Mouse (Mus musculus): ENCODE data around the gene Atxn3. TPM values are rescaled to one million over a fixed set of nuclear protein-coding genes. Genes with fewer than 3 reads are reported as not detected.
A peak's percentile ranks its signal among the peaks of the same experiment; 100 is the strongest.

The Atxn3 gene
- polyA plus RNA-seq, 1 experiment from 2014 or later: 13.1 TPM

DNA sequence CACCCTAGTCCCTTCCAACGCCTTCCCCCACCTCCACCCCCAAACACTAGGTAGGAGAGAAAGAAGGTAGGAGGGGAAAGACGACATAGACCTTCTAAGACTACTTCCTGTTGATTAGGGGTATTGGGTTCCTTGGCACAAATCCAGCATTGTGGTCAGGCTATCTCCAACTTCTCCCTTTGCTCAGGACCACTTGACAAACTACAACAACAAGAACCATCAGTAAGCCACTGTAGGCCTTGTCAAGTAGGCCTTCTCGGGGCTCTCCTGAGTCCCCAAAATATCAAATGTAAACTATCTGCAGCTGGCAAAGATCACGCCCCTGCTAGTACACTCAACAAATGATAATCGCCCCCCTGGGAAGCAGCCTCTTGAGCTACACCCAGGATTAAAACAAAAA is 22.2 kb upstream of the Atxn3 start:
- Histone ChIP-seq H3K27ac (replicated peaks; ENCODE audit: low read depth, low read length) (no peak overlapping the region), H3K27me3 (ENCODE audit: control insufficient read depth, insufficient read depth, low read length) (no peaks in the 10 kb centered on the region), H3K9me3 (replicated peaks; ENCODE audit: control insufficient read depth, low read length) (no peaks in the 10 kb centered on the region), H3K4me3 (ENCODE audit: low read depth, low read length) (no peak overlapping the region), H3K4me2 (ENCODE audit: low read depth, low read length) (no peak overlapping the region), H3K9ac (replicated peaks; ENCODE audit: low read length) (no peak overlapping the region), H3K4me1 (ENCODE audit: control insufficient read depth, insufficient read depth, low read length) (no peaks in the 10 kb centered on the region), H3K36me3 (replicated peaks; ENCODE audit: control insufficient read depth, insufficient read depth, low read depth, low read length) (no peaks in the 10 kb centered on the region; the same call in 1 of the 2 replicates)
- ATAC-seq (replicated peaks; ENCODE audit: insufficient number of reproducible peaks, low FRiP score, low TSS enrichment, low read depth) (no peak), DNase-seq (ENCODE audit: low spot score) (no peak)
- 74% methylated on average over 5 of the region's 5 CpGs for WGBS

DNA sequence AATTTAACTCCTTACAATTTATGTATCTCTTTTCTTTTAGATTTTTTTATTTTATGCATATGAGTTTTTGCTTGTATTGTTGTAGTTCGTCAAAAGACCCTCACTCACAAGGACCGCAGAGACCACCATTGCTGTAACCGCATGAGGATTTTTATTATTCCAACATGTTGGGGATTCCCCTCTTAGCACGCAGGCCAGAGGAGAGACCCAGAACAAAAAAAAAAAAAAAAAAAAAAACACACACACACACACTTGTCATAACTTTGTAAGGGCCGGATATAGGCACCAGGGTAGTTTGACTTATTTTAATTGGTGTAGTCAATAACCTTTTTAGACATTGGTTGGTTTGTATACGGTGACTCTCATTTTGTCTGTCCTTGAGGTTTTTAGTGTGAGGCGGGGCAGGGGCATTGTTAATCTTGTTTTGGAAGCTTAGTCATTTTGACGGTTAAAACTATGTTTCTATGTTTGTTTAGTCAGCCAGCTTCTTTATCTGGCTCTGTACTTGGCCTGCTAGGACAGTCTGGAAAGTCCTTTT is 21.2 kb upstream of the Atxn3 start:
- Histone ChIP-seq H3K27ac (replicated peaks; ENCODE audit: low read depth, low read length) (no peak overlapping the region), H3K9me3 (replicated peaks; ENCODE audit: control insufficient read depth, low read length) (no peaks in the 10 kb centered on the region), H3K9ac (replicated peaks; ENCODE audit: low read length) (no peak overlapping the region), H3K4me3 (ENCODE audit: low read depth, low read length) (no peak overlapping the region), H3K27me3 (ENCODE audit: control insufficient read depth, insufficient read depth, low read length) (no peaks in the 10 kb centered on the region), H3K4me1 (ENCODE audit: control insufficient read depth, insufficient read depth, low read length) (no peaks in the 10 kb centered on the region), H3K4me2 (ENCODE audit: low read depth, low read length) (no peak overlapping the region), H3K36me3 (replicated peaks; ENCODE audit: control insufficient read depth, insufficient read depth, low read depth, low read length) (no peaks in the 10 kb centered on the region; the same call in 1 of the 2 replicates)
- ATAC-seq (replicated peaks; ENCODE audit: insufficient number of reproducible peaks, low FRiP score, low TSS enrichment, low read depth): no peak
- WGBS: 91% methylated on average over 8 of the region's 8 CpGs
- DNase-seq (ENCODE audit: low spot score): no peak

GRCm38 (mm10) chr12:101978588-101978987 is 20.5 kb upstream of the Atxn3 start:
- H3K27me3 ChIP-seq (ENCODE audit: control insufficient read depth, insufficient read depth, low read length): no peaks in the 10 kb centered on the region
- no peak for ATAC-seq (replicated peaks; ENCODE audit: insufficient number of reproducible peaks, low FRiP score, low TSS enrichment, low read depth)
- no peak overlapping the region for H3K4me3 ChIP-seq (ENCODE audit: low read depth, low read length)
- no peaks in the 10 kb centered on the region for H3K9me3 ChIP-seq (replicated peaks; ENCODE audit: control insufficient read depth, low read length)
- no peaks in the 10 kb centered on the region; the same call in 1 of the 2 replicates for H3K36me3 ChIP-seq (replicated peaks; ENCODE audit: control insufficient read depth, insufficient read depth, low read depth, low read length)
- H3K9ac ChIP-seq (replicated peaks; ENCODE audit: low read length): no peak overlapping the region
- WGBS: 96% methylated on average over 1 of the region's 1 CpGs
- H3K4me1 ChIP-seq (ENCODE audit: control insufficient read depth, insufficient read depth, low read length): no peaks in the 10 kb centered on the region
- H3K27ac ChIP-seq (replicated peaks; ENCODE audit: low read depth, low read length): no peak overlapping the region
- no peak for DNase-seq (ENCODE audit: low spot score)
- H3K4me2 ChIP-seq (ENCODE audit: low read depth, low read length): no peak overlapping the region

DNA sequence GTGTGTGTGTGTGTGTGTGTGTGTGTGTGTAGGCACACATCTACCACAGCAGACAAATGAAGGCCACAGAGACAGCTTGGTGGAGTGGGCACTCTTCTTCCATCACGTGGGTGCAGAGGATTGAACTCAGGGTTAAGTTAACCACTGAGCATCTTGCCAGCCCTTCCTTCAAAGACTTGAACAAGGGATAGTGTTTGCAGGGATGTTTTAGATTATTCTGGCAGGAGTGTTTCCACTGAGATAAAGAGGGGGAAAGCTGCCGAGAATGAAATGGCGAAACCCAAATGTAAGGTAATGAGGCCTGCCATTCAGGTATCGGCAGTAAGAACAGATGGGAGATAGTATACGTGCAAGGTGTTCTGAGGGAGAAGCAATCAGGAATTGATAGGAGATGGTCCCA is 20.1 kb upstream of the Atxn3 start:
- no peaks in the 10 kb centered on the region for H3K9me3 ChIP-seq (replicated peaks; ENCODE audit: control insufficient read depth, low read length)
- H3K9ac ChIP-seq (replicated peaks; ENCODE audit: low read length): no peak overlapping the region
- H3K27ac ChIP-seq (replicated peaks; ENCODE audit: low read depth, low read length): no peak overlapping the region
- ATAC-seq (replicated peaks; ENCODE audit: insufficient number of reproducible peaks, low FRiP score, low TSS enrichment, low read depth) (no peak), DNase-seq (ENCODE audit: low spot score) (no peak)
- H3K27me3 ChIP-seq (ENCODE audit: control insufficient read depth, insufficient read depth, low read length): no peaks in the 10 kb centered on the region
- WGBS: 87% methylated on average over 5 of the region's 5 CpGs
- no peak overlapping the region for H3K4me2 ChIP-seq (ENCODE audit: low read depth, low read length)
- H3K4me1 ChIP-seq (ENCODE audit: control insufficient read depth, insufficient read depth, low read length): no peaks in the 10 kb centered on the region
- no peaks in the 10 kb centered on the region for H3K36me3 ChIP-seq (replicated peaks; ENCODE audit: control insufficient read depth, insufficient read depth, low read depth, low read length)
- no peak overlapping the region for H3K4me3 ChIP-seq (ENCODE audit: low read depth, low read length)

- DNase-seq (ENCODE audit: low spot score) (no peak), ATAC-seq (replicated peaks; ENCODE audit: insufficient number of reproducible peaks, low FRiP score, low TSS enrichment, low read depth) (no peak)
- Histone ChIP-seq H3K27me3 (ENCODE audit: control insufficient read depth, insufficient read depth, low read length) (no peaks in the 10 kb centered on the region), H3K4me1 (ENCODE audit: control insufficient read depth, insufficient read depth, low read length) (no peaks in the 10 kb centered on the region), H3K9ac (replicated peaks; ENCODE audit: low read length) (no peak overlapping the region), H3K4me3 (ENCODE audit: low read depth, low read length) (no peak overlapping the region), H3K27ac (replicated peaks; ENCODE audit: low read depth, low read length) (no peak overlapping the region), H3K9me3 (replicated peaks; ENCODE audit: control insufficient read depth, low read length) (no peaks in the 10 kb centered on the region), H3K36me3 (replicated peaks; ENCODE audit: control insufficient read depth, insufficient read depth, low read depth, low read length) (no peaks in the 10 kb centered on the region; the same call in 1 of the 2 replicates), H3K4me2 (ENCODE audit: low read depth, low read length) (no peak overlapping the region)
- WGBS: 93% methylated on average over 10 of the region's 10 CpGs
These were observed 19.4 kb upstream of the Atxn3 start for GRCm38 (mm10) chr12:101977404-101977915.

GRCm38 (mm10) chr12:101976651-101977403 is 18.8 kb upstream of the Atxn3 start:
- ATAC-seq (replicated peaks; ENCODE audit: insufficient number of reproducible peaks, low FRiP score, low TSS enrichment, low read depth): no peak
- Histone ChIP-seq H3K27ac (replicated peaks; ENCODE audit: low read depth, low read length) (0 out of 2 replicates have a peak overlapping the region, but pooled peaks have one; percentile 2), H3K4me3 (ENCODE audit: low read depth, low read length) (peak overlapping the region; percentile 86), H3K36me3 (replicated peaks; ENCODE audit: control insufficient read depth, insufficient read depth, low read depth, low read length) (no peaks in the 10 kb centered on the region; the same call in 1 of the 2 replicates), H3K4me1 (ENCODE audit: control insufficient read depth, insufficient read depth, low read length) (no peaks in the 10 kb centered on the region), H3K27me3 (ENCODE audit: control insufficient read depth, insufficient read depth, low read length) (no peaks in the 10 kb centered on the region), H3K4me2 (ENCODE audit: low read depth, low read length) (peak overlapping the region; percentile 48), H3K9me3 (replicated peaks; ENCODE audit: control insufficient read depth, low read length) (no peaks in the 10 kb centered on the region), H3K9ac (replicated peaks; ENCODE audit: low read length) (peak overlapping the region; percentile 92)
- 23% methylated on average over 13 of the region's 13 CpGs for WGBS
- no peak for DNase-seq (ENCODE audit: low spot score)

- H3K4me2 ChIP-seq (ENCODE audit: low read depth, low read length): peak within 1 kb of the TSS; percentile 49
- no peaks in the 10 kb centered on the region for H3K9me3 ChIP-seq (replicated peaks; ENCODE audit: control insufficient read depth, low read length)
- under 1% methylated on average over 77 of the region's 77 CpGs for WGBS
- peak within 1 kb of the TSS; percentile 92 for H3K9ac ChIP-seq (replicated peaks; ENCODE audit: low read length)
- peak within 1 kb of the TSS; percentile 75 for H3K27ac ChIP-seq (replicated peaks; ENCODE audit: low read depth, low read length)
- no peaks in the 10 kb centered on the region for H3K4me1 ChIP-seq (ENCODE audit: control insufficient read depth, insufficient read depth, low read length)
- ATAC-seq (replicated peaks; ENCODE audit: insufficient number of reproducible peaks, low FRiP score, low TSS enrichment, low read depth) (peak; percentile 95), DNase-seq (ENCODE audit: low spot score) (peak; percentile 79)
- peak within 1 kb of the TSS; percentile 86 for H3K4me3 ChIP-seq (ENCODE audit: low read depth, low read length)
- no peaks in the 10 kb centered on the region; the same call in 1 of the 2 replicates for H3K36me3 ChIP-seq (replicated peaks; ENCODE audit: control insufficient read depth, insufficient read depth, low read depth, low read length)
- H3K27me3 ChIP-seq (ENCODE audit: control insufficient read depth, insufficient read depth, low read length): no peaks in the 10 kb centered on the region
These were observed 17.8 kb upstream of the Atxn3 start, which contains the start of gene Cpsf2 for GRCm38 (mm10) chr12:101975601-101976571. Gene Cpsf2 (plus strand): TSS chr12:101975988.

Measured in embryonic facial prominence, embryonic 11.5 days (tissue).